Mouse (Mus musculus): ENCODE data around the gene Axl. TPM values are rescaled to one million over a fixed set of nuclear protein-coding genes. Genes with fewer than 3 reads are reported as not detected.
A peak's percentile ranks its signal among the peaks of the same experiment; 100 is the strongest.

Gene Axl
- polyA plus RNA-seq, 1 experiment from 2014 or later = 61.8 TPM

DNA sequence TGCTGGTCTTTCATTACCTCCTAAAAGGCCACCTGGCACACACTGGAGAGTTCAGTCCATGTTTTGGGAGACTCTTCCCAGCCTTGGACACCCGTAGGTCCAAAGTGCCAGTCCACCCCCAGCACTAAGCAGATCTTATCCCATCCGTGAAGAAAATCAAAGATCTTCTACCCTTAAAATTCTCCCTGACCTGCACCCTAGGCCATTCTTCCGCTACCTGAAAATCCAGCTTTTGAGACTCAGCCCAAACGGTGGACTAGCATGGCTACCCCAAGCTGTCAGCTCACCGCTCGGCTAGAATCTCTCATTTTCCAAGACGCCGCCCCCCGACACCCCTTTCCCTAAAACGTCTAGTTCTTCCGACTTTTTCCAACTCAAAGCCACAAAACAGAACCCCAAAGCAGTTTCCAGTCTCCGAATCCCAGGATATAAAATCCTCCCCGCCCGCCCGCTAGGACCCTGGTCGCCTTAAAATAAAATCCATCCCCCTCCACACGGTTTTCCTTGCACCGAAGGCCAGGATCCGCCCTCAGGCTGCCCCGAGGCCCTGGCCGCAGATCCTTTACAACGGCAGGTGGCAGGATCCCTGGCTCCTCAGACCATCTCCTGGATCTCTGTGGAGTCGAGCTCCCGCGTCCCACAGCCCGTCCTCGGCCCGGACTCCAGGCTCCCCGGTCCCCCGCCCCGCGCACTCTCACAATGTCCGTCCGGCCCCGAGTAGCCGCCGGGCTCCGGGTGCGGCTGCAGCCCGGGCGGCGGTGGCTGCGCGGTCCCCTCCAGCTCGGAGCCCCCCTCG, 34.7 kb downstream of the Axl start:
- H3K4me2 ChIP-seq = peak overlapping the region; percentile 88
- ATAC-seq (ENCODE audit: insufficient number of reproducible peaks, low FRiP score) = peak; percentile 9
- peak overlapping the region; percentile 99 for H3K27ac ChIP-seq (ENCODE audit: poor library complexity, severe bottlenecking)
- H3K36me3 ChIP-seq = peaks cover 28% of the 10 kb centered on the region
- peaks cover 22% of the 10 kb centered on the region for H3K4me1 ChIP-seq (replicated peaks)
- peak overlapping the region; percentile 99 for H3K9ac ChIP-seq
- no peaks in the 10 kb centered on the region for H3K9me3 ChIP-seq (replicated peaks)
- no peaks in the 10 kb centered on the region for H3K27me3 ChIP-seq (replicated peaks)
- peak overlapping the region; percentile 79 for H3K4me3 ChIP-seq
- under 1% methylated on average over 46 of the region's 46 CpGs for WGBS

DNA sequence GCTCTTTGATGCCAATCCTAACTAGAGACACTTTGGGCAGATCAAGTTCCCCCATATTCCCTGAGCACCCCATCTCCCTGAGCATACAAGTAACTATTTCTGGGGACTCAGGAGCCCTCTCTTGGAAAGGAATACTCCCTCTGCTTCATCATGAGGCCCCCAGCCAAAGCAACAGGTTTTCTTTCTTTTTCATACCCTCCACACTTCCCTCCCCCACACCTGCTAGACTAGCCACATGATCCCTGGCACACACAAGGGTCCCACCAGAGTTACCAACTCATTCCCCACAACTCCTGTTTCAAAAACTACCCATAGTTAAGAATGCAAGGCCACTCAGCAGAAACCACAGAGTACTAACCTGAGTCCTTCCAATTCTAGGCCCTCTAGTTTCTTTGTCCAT, 35.4 kb downstream of the Axl start:
- Histone ChIP-seq H3K9me3 (replicated peaks) (no peaks in the 10 kb centered on the region), H3K27me3 (replicated peaks) (no peaks in the 10 kb centered on the region), H3K4me3 (peak overlapping the region; percentile 79), H3K4me2 (peak overlapping the region; percentile 88), H3K36me3 (peaks cover 30% of the 10 kb centered on the region), H3K27ac (ENCODE audit: poor library complexity, severe bottlenecking) (no peak overlapping the region), H3K4me1 (replicated peaks) (peaks cover 22% of the 10 kb centered on the region), H3K9ac (peak overlapping the region; percentile 99)
- ATAC-seq (ENCODE audit: insufficient number of reproducible peaks, low FRiP score) = no peak

DNA sequence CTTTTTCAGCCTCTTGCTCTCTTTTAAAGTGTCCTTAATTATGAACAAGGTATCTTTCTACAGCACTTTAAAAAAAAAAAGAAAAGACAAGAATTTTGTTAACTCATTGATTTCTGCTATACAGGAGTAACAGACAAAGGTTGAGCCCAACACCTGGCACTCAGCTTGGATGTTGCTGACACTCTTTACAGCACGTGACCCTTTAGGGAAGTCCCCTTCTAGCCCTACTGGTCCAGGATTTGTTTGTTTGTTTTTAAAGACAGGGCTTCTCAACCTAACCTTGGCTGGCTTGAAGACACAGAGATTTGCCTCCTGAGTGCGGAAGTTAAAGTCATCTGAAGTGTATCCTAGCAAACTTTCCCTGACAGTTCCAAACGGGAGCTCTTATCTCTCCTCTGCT, 41.7 kb downstream of the Axl start:
- no peak for ATAC-seq (ENCODE audit: insufficient number of reproducible peaks, low FRiP score)
- Histone ChIP-seq H3K4me2 (no peak overlapping the region), H3K9ac (no peak overlapping the region), H3K9me3 (replicated peaks) (no peaks in the 10 kb centered on the region), H3K27ac (ENCODE audit: poor library complexity, severe bottlenecking) (no peak overlapping the region), H3K4me1 (replicated peaks) (peaks cover 6% of the 10 kb centered on the region), H3K4me3 (no peak overlapping the region), H3K27me3 (replicated peaks) (no peaks in the 10 kb centered on the region), H3K36me3 (peaks cover 91% of the 10 kb centered on the region)
- 47% methylated on average over 3 of the region's 3 CpGs for WGBS

DNA sequence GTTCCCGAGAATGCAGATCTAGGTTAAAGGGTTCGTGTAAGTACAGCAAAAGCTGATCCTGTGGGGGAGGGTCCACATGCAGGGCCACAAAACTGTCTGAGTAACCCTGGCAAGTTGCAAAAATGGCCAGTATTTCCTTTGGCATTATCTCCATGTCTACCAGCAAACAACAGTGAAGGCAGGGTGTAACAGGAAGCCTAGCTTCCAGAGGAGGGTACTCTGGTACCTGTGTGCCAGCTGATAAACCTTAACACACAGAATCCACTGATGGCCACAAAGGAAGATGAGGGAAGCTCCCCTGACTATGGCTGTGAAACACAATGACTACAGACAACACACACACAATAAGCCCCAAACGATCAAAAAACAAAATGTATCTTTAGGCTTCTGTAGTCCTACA, 50.2 kb downstream of the Axl start:
- no peak overlapping the region for H3K4me3 ChIP-seq
- H3K4me1 ChIP-seq (replicated peaks) = no peaks in the 10 kb centered on the region
- no peak overlapping the region for H3K27ac ChIP-seq (ENCODE audit: poor library complexity, severe bottlenecking)
- H3K9ac ChIP-seq = no peak overlapping the region
- peaks cover 92% of the 10 kb centered on the region for H3K36me3 ChIP-seq
- ATAC-seq (ENCODE audit: insufficient number of reproducible peaks, low FRiP score) = no peak
- no peak overlapping the region for H3K4me2 ChIP-seq
- no peaks in the 10 kb centered on the region for H3K27me3 ChIP-seq (replicated peaks)
- WGBS = 79% methylated on average over 3 of the region's 3 CpGs
- no peaks in the 10 kb centered on the region for H3K9me3 ChIP-seq (replicated peaks)

DNA sequence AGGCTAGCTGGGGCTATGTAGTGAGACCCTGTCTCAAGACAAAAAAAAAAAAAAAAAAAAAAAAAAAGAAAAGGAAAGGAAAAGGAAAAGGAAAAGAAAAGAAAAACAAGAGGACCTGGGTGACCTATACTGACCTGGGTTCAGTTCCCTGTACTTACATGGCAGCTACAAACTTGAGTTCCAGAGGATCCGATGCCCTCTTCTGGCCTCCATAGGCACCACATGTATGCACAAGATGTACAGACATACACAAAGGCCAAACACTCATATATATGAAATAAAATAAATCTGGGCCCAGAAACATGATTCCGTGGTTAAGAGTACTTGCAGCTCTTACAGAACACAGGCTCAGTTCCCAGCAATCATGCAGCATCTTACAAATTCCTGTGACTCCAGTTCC, 51.6 kb downstream of the Axl start:
- ATAC-seq (ENCODE audit: insufficient number of reproducible peaks, low FRiP score) = no peak
- H3K4me1 ChIP-seq (replicated peaks) = 0 out of 2 replicates have a peak, but pooled peaks cover 2% of the 10 kb centered on the region
- H3K4me3 ChIP-seq = no peak overlapping the region
- H3K9me3 ChIP-seq (replicated peaks) = no peaks in the 10 kb centered on the region
- 95% methylated on average over 2 of the region's 2 CpGs for WGBS
- H3K9ac ChIP-seq = no peak overlapping the region
- H3K27ac ChIP-seq (ENCODE audit: poor library complexity, severe bottlenecking) = no peak overlapping the region
- no peak overlapping the region for H3K4me2 ChIP-seq
- peaks cover 92% of the 10 kb centered on the region for H3K36me3 ChIP-seq
- H3K27me3 ChIP-seq (replicated peaks) = no peaks in the 10 kb centered on the region

DNA sequence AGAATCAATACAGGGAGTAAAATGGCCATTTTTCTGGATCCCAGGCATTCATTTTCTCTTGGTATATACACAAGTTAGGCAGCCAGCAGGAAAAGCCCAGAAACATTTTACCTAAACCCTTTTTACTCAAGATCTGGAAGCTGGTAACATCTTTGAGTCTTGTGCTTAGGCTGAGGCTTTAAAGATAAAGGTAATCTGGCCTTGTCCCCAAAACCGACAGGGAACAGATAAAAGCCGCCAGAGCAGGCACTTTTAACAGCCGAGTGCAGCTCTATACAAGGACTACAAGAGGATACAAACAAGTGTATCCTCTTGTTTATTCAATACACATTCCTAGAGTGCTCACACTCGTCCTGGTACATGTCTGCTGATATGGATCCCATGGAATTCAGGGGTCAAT, 53.5 kb downstream of the Axl start:
- Histone ChIP-seq H3K27me3 (replicated peaks) (no peaks in the 10 kb centered on the region), H3K4me3 (no peak overlapping the region), H3K4me2 (no peak overlapping the region), H3K36me3 (peaks cover 90% of the 10 kb centered on the region), H3K4me1 (replicated peaks) (0 out of 2 replicates have a peak, but pooled peaks cover 6% of the 10 kb centered on the region), H3K9me3 (replicated peaks) (no peaks in the 10 kb centered on the region), H3K27ac (ENCODE audit: poor library complexity, severe bottlenecking) (no peak overlapping the region), H3K9ac (no peak overlapping the region)
- 25% methylated on average over 4 of the region's 4 CpGs for WGBS
- no peak for ATAC-seq (ENCODE audit: insufficient number of reproducible peaks, low FRiP score)

DNA sequence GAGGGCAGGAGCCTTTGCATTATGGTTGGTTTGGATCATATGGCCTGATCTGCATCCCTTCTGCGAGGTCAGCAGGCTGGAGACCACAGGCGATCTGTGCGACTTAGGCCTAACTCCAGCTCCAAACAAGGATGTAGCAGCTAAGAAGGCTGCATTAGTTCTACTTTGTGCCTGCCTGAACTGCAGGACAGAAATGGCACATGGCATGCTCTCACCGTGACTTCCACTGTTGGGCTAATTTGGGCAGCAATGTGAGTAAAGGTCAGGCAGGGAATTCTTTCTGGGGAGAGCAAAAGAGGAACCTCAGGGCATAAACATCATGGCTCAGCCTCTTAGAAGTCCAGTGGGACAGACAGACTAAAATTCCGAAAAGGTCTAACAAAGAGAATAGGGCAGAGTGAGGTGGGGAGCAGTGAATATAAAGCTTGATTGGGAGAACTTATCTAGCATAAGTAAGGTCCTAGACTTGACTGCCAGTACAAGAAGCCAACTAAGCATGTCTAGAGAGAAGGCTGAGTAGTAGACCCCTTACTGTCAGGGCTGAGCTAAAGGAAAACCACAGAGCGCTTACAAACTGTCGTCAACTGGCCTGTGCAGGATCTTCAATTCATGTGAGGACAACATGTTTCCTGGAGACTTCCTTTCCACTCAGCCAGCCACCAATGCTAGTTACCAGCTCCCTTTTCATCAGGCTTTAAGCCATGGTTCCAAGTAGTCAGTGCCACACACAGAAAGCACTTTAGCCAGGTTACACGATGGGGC, 57.0 kb downstream of the Axl start:
- Histone ChIP-seq H3K9ac (no peak overlapping the region), H3K9me3 (replicated peaks) (no peaks in the 10 kb centered on the region), H3K4me2 (no peak overlapping the region), H3K4me1 (replicated peaks) (0 out of 2 replicates have a peak, but pooled peaks cover 6% of the 10 kb centered on the region), H3K4me3 (no peak overlapping the region), H3K27ac (ENCODE audit: poor library complexity, severe bottlenecking) (no peak overlapping the region; the same call in 1 of the 2 replicates), H3K36me3 (peaks cover 93% of the 10 kb centered on the region), H3K27me3 (replicated peaks) (no peaks in the 10 kb centered on the region)
- WGBS = 76% methylated on average over 8 of the region's 8 CpGs
- ATAC-seq (ENCODE audit: insufficient number of reproducible peaks, low FRiP score) = no peak

DNA sequence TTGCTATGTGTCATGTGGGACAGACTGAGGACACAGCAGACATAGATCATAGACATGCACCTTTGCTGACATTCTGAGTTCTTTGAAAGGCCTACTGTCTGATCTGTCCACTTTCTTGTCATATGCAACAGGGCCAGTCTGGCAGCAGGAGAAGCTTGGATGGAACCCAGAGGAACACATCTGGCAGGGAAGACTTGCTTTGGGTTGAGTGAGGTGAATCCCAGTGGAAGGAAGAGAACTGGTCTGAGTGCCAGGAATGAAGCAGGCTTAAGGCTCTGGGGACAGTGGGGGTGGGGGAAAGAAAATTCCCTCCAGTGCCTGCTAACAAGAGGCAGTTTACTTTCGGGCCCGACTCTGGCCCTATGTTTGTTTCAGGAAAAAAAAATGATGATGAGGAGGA, 58.6 kb downstream of the Axl start:
- no peak for ATAC-seq (ENCODE audit: insufficient number of reproducible peaks, low FRiP score)
- H3K9ac ChIP-seq = no peak overlapping the region
- no peak overlapping the region for H3K4me2 ChIP-seq
- H3K27ac ChIP-seq (ENCODE audit: poor library complexity, severe bottlenecking) = no peak overlapping the region
- WGBS = 79% methylated on average over 2 of the region's 2 CpGs
- H3K9me3 ChIP-seq (replicated peaks) = no peaks in the 10 kb centered on the region
- H3K27me3 ChIP-seq (replicated peaks) = no peaks in the 10 kb centered on the region
- H3K4me3 ChIP-seq = no peak overlapping the region
- 0 out of 2 replicates have a peak, but pooled peaks cover 6% of the 10 kb centered on the region for H3K4me1 ChIP-seq (replicated peaks)
- peaks cover 94% of the 10 kb centered on the region for H3K36me3 ChIP-seq

DNA sequence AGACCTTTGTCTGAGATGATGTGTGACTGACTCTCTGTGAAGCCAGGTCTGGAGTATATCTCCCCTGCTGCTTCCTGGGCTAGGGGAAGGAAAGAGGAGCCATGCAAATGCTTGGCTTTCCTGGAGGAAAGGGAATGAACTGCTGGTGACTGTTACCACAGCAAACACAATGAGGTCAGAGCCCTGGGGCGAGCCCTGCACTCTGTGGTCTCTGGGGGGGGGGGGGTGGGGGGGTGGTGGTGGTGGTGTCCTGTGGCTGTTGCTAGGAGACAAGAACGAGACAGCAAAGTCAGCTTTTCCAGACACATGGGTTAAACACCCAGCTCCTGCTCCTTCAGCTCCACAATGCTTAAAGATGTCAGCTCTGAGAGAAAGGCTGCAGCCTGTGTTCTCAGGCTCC, 59.1 kb downstream of the Axl start:
- H3K4me3 ChIP-seq = no peak overlapping the region
- H3K27ac ChIP-seq (ENCODE audit: poor library complexity, severe bottlenecking) = no peak overlapping the region
- no peak overlapping the region for H3K4me2 ChIP-seq
- no peaks in the 10 kb centered on the region for H3K27me3 ChIP-seq (replicated peaks)
- H3K4me1 ChIP-seq (replicated peaks) = 0 out of 2 replicates have a peak, but pooled peaks cover 6% of the 10 kb centered on the region
- ATAC-seq (ENCODE audit: insufficient number of reproducible peaks, low FRiP score) = peak; percentile 48; the same call in 1 of the 2 replicates
- no peak overlapping the region for H3K9ac ChIP-seq
- 35% methylated on average over 2 of the region's 2 CpGs for WGBS
- peaks cover 94% of the 10 kb centered on the region for H3K36me3 ChIP-seq
- H3K9me3 ChIP-seq (replicated peaks) = no peaks in the 10 kb centered on the region

DNA sequence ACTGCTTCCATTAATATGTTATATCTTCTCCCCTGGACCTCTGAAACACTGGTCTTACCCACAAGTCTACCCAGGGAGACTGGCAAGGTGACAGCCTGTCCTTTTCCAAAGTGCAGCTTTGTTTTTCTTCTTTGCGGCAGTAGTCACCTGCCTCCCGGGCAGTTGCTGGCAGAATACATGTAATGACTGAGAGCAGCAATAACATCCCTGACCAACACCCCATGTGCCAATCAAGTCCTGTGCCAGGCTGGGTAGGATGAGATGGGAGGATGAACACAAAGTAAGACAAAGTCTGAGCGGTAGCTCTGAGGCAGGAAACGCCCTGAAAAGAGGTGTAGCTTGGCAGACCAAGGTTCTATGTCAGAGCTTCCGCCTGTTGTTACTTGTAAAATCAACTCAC, 60.7 kb downstream of the Axl start:
- H3K4me3 ChIP-seq = no peak overlapping the region
- H3K27me3 ChIP-seq (replicated peaks) = no peaks in the 10 kb centered on the region
- H3K9ac ChIP-seq = no peak overlapping the region
- no peak for ATAC-seq (ENCODE audit: insufficient number of reproducible peaks, low FRiP score)
- 94% methylated on average over 5 of the region's 5 CpGs for WGBS
- no peaks in the 10 kb centered on the region for H3K9me3 ChIP-seq (replicated peaks)
- H3K36me3 ChIP-seq = peaks cover 96% of the 10 kb centered on the region
- H3K27ac ChIP-seq (ENCODE audit: poor library complexity, severe bottlenecking) = no peak overlapping the region
- no peak overlapping the region for H3K4me2 ChIP-seq
- H3K4me1 ChIP-seq (replicated peaks) = 0 out of 2 replicates have a peak, but pooled peaks cover 6% of the 10 kb centered on the region

DNA sequence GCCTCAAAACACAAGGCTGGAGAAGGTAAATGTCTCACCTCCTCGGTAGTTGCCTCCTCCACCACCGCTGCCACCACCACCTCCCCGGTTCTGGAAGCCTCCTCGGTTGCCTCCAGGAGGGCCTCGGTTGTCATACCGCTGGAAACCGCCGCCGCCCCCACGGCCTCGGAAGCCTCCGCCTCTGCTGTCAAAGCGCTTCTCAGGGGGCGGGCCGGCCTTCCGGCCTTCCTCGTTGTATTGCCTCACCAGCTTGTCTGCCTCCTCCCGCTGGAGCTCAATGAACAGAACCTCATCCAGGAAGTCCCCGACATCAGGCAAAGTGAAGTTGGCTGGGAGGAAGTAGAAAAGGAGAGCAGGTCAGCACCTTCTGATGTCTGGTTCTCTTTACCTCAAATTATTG, 62.6 kb downstream of the Axl start:
- H3K36me3 ChIP-seq = peaks cover 94% of the 10 kb centered on the region
- no peak for ATAC-seq (ENCODE audit: insufficient number of reproducible peaks, low FRiP score)
- no peaks in the 10 kb centered on the region for H3K27me3 ChIP-seq (replicated peaks)
- no peak overlapping the region for H3K9ac ChIP-seq
- 86% methylated on average over 19 of the region's 19 CpGs for WGBS
- no peak overlapping the region for H3K4me3 ChIP-seq
- H3K9me3 ChIP-seq (replicated peaks) = no peaks in the 10 kb centered on the region
- no peaks in the 10 kb centered on the region for H3K4me1 ChIP-seq (replicated peaks)
- H3K4me2 ChIP-seq = no peak overlapping the region
- no peak overlapping the region for H3K27ac ChIP-seq (ENCODE audit: poor library complexity, severe bottlenecking)
